Mouse (Mus musculus): Measurements from ENCODE around the gene Cacna1a. TPM values are rescaled to one million over a fixed set of nuclear protein-coding genes. Genes with fewer than 3 reads are reported as not detected.

Cacna1a gene
- polyA plus RNA-seq, 1 experiment from 2014 or later: 6.4 TPM

DNA sequence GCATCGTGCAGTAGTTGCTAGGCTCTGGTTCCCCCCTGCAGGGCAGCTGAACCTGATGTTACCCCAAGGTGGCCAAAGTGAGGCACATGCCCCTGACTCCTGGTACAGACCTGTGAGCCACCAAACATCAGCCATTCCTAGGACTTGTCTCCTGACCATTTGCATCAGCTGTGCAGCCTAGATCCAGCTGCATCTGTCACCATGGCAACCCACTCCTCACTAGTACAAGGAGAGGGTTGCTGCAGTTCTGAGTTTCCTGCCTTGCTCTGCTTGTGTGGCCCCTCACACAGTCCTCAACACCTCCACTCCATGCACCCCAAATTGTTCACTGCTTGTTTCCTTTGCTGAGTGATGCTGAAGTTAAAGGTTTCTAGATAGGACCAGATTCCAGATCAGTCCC is 175.8 kb downstream of the Cacna1a start:
- Histone ChIP-seq H3K36me3 (no peaks in the 10 kb centered on the region), H3K27ac (no peak overlapping the region), H3K4me3 (no peak overlapping the region), H3K9me3 (replicated peaks) (no peaks in the 10 kb centered on the region), H3K27me3 (ENCODE audit: low read depth, poor library complexity, severe bottlenecking) (peaks cover 45% of the 10 kb centered on the region), H3K4me1 (peaks cover 6% of the 10 kb centered on the region)
- DNase-seq (ENCODE audit: low spot score): no peak
- WGBS: 85% methylated on average over 1 of the region's 1 CpGs

DNA sequence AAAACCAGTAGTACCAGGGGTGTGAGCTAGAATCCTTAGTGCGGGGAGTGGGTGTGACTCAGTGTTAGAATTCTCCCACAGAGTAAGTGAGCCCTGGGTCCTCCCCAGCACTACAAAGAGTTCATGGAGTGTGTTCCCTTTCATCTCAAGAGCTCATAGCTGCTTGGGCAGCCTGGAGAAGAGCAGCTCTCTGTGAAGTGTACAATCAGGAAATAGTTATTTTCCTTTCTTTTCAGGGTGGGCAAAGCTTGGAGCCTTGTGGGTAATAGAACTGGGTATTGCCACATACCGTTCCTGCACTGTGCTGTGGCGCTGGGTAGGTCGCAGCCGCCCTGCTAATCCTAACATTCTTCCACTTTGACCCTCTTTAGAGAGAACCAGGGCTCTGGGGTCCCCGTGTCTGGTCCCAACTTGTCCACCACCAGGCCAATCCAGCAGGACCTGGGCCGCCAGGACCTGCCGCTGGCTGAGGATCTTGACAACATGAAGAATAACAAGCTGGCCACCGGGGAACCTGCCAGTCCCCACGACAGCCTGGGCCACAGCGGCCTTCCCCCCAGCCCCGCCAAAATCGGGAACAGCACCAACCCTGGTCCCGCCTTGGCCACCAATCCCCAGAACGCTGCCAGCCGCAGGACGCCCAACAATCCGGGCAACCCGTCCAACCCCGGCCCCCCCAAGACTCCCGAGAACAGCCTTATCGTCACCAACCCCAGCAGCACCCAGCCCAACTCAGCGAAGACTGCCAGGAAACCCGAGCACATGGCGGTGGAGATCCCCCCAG is 177.5 kb downstream of the Cacna1a start:
- no peaks in the 10 kb centered on the region for H3K36me3 ChIP-seq
- no peak overlapping the region for H3K27ac ChIP-seq
- peaks cover 37% of the 10 kb centered on the region for H3K27me3 ChIP-seq (ENCODE audit: low read depth, poor library complexity, severe bottlenecking)
- WGBS: 69% methylated on average over 25 of the region's 25 CpGs
- DNase-seq (ENCODE audit: low spot score): no peak
- H3K9me3 ChIP-seq (replicated peaks): no peaks in the 10 kb centered on the region
- 0 out of 2 replicates have a peak, but pooled peaks cover 6% of the 10 kb centered on the region for H3K4me1 ChIP-seq
- H3K4me3 ChIP-seq: no peak overlapping the region

DNA sequence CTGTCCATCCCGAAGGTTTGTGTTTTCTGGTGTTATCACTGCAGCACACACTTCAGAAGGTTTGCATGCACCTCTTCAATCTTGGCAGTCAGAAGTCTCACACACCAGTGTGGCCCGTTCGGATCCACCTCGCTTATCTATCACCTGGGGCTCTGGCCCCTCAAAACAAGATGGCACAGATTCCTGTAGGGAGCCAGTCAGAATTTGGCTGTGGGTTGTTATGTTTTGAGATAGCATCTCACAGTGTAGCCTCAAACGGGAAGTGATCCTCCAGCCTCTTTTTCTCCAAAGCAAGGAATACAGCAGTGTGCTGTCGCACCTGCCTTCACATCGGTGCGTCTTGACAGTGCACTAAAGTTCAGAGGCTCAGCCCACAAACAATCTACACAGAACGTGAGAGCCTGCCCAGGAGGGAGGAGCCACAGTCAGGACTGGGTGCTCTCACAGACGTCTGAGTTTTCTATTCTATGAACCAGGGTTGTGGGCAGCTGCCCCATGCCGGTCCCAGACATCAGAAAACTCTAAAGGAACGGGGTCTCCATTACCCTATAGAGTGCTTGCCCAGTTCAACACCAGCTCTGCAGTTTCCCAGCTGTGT is 178.7 kb downstream of the Cacna1a start:
- Histone ChIP-seq H3K4me1 (0 out of 2 replicates have a peak, but pooled peaks cover 6% of the 10 kb centered on the region), H3K27me3 (ENCODE audit: low read depth, poor library complexity, severe bottlenecking) (peaks cover 25% of the 10 kb centered on the region), H3K36me3 (no peaks in the 10 kb centered on the region), H3K9me3 (replicated peaks) (no peaks in the 10 kb centered on the region), H3K4me3 (no peak overlapping the region), H3K27ac (no peak overlapping the region)
- 82% methylated on average over 12 of the region's 12 CpGs for WGBS
- DNase-seq (ENCODE audit: low spot score): no peak

DNA sequence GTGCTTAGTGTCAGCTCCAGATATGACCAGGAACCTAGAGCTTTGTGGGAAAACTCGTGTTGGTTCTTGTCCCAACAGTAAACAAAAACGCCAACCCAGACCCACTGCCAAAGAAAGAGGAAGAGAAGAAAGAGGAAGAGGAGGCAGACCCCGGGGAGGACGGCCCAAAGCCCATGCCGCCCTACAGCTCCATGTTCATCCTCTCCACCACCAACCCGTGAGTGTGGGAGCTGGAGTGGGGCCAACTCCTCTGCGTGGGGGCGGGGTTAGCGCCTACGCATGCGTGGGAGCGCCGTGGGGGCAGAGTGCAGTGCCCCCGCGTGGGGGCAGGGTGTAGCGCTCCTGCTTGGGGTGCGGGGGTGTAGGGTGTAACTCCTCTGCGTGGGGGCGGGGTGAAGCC is 179.3 kb downstream of the Cacna1a start:
- Histone ChIP-seq H3K36me3 (no peaks in the 10 kb centered on the region), H3K4me3 (no peak overlapping the region), H3K9me3 (replicated peaks) (no peaks in the 10 kb centered on the region), H3K27me3 (ENCODE audit: low read depth, poor library complexity, severe bottlenecking) (peaks cover 19% of the 10 kb centered on the region), H3K27ac (no peak overlapping the region), H3K4me1 (0 out of 2 replicates have a peak, but pooled peaks cover 6% of the 10 kb centered on the region)
- WGBS: 79% methylated on average over 19 of the region's 19 CpGs
- DNase-seq (ENCODE audit: low spot score): no peak

DNA sequence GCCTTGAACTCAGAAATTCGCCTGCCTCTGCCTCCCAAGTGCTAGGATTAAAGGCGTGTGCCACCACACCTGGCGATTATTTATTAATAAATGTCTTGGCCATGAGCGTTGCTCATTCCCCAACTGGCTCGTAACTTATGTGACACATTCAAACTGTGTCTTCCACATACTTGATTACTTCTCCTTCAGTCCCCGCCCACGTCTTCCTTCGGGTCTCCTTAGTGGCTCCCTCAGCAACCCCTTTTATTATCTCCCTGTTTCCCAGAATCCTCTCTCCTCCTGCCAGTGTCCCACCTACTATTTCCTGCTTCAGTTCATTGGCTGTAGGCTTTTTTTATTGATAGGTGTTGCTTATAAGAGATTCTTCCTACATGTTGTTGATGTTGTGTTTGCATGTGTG is 180.5 kb downstream of the Cacna1a start:
- peaks cover 17% of the 10 kb centered on the region for H3K27me3 ChIP-seq (ENCODE audit: low read depth, poor library complexity, severe bottlenecking)
- H3K9me3 ChIP-seq (replicated peaks): no peaks in the 10 kb centered on the region
- no peak for DNase-seq (ENCODE audit: low spot score)
- WGBS: 89% methylated on average over 8 of the region's 8 CpGs
- no peaks in the 10 kb centered on the region for H3K36me3 ChIP-seq
- H3K4me1 ChIP-seq: 0 out of 2 replicates have a peak, but pooled peaks cover 6% of the 10 kb centered on the region
- no peak overlapping the region for H3K4me3 ChIP-seq
- no peak overlapping the region for H3K27ac ChIP-seq

GRCm38 (mm10) chr8:84569921-84570673 is 181.9 kb downstream of the Cacna1a start:
- DNase-seq (ENCODE audit: low spot score): no peak
- 0 out of 2 replicates have a peak overlapping the region, but pooled peaks have one; percentile 12 for H3K4me3 ChIP-seq
- 39% methylated on average over 25 of the region's 25 CpGs for WGBS

GRCm38 (mm10) chr8:84577432-84577831 is 189.2 kb downstream of the Cacna1a start:
- H3K27ac ChIP-seq: no peak overlapping the region
- H3K4me1 ChIP-seq: peaks cover 4% of the 10 kb centered on the region
- H3K4me3 ChIP-seq: no peak overlapping the region
- no peaks in the 10 kb centered on the region for H3K36me3 ChIP-seq
- 88% methylated on average over 4 of the region's 4 CpGs for WGBS
- no peaks in the 10 kb centered on the region for H3K9me3 ChIP-seq (replicated peaks)
- H3K27me3 ChIP-seq (ENCODE audit: low read depth, poor library complexity, severe bottlenecking): no peaks in the 10 kb centered on the region
- no peak for DNase-seq (ENCODE audit: low spot score)

More at GRCm38 (mm10) chr8:84569921-84570673, 181.9 kb downstream of the Cacna1a start:
- Histone ChIP-seq H3K27me3 (ENCODE audit: low read depth, poor library complexity, severe bottlenecking) (peaks cover 17% of the 10 kb centered on the region), H3K36me3 (no peaks in the 10 kb centered on the region), H3K27ac (no peak overlapping the region), H3K9me3 (replicated peaks) (no peaks in the 10 kb centered on the region), H3K4me1 (0 out of 2 replicates have a peak, but pooled peaks cover 6% of the 10 kb centered on the region)

GRCm38 (mm10) chr8:84579595-84579994 is 191.4 kb downstream of the Cacna1a start:
- H3K9me3 ChIP-seq (replicated peaks): no peaks in the 10 kb centered on the region
- no peaks in the 10 kb centered on the region for H3K36me3 ChIP-seq
- H3K4me1 ChIP-seq: peaks cover 4% of the 10 kb centered on the region
- H3K27me3 ChIP-seq (ENCODE audit: low read depth, poor library complexity, severe bottlenecking): no peaks in the 10 kb centered on the region
- no peak overlapping the region for H3K27ac ChIP-seq
- 20% methylated on average over 3 of the region's 3 CpGs for WGBS
- peak; percentile 75 for DNase-seq (ENCODE audit: low spot score)
- no peak overlapping the region for H3K4me3 ChIP-seq

DNA sequence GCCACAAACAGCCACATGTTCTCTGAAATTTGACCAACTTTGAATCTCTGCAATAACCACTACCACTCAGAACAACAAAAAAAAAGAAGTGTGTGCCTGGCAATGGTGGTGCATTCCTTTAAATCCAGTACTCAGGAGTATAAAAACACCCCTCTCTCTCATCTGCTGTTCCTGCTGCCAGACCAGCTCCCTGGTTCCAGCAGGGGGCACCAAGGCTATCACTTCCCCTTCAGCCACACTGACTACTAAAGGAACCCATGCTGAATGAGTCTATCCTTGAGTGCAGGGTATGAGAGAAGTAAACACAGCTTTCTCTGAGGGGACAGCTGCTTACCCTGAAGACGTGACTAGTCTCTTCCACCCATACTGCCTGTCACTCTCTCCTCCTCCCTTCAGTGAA is 197.1 kb downstream of the Cacna1a start:
- Histone ChIP-seq H3K4me1 (no peaks in the 10 kb centered on the region), H3K27me3 (ENCODE audit: low read depth, poor library complexity, severe bottlenecking) (no peaks in the 10 kb centered on the region), H3K27ac (no peak overlapping the region), H3K36me3 (no peaks in the 10 kb centered on the region), H3K4me3 (no peak overlapping the region), H3K9me3 (replicated peaks) (no peaks in the 10 kb centered on the region)
- WGBS: 29% methylated on average over 1 of the region's 1 CpGs
- no peak for DNase-seq (ENCODE audit: low spot score)

- Histone ChIP-seq H3K27ac (no peak overlapping the region), H3K9me3 (replicated peaks) (no peaks in the 10 kb centered on the region), H3K27me3 (ENCODE audit: low read depth, poor library complexity, severe bottlenecking) (no peaks in the 10 kb centered on the region; the same call in 1 of the 2 replicates), H3K4me3 (no peak overlapping the region), H3K4me1 (no peaks in the 10 kb centered on the region), H3K36me3 (no peaks in the 10 kb centered on the region)
- 63% methylated on average over 2 of the region's 2 CpGs for WGBS
- DNase-seq (ENCODE audit: low spot score): no peak
These were observed 198.0 kb downstream of the Cacna1a start for GRCm38 (mm10) chr8:84586221-84586620.

DNA sequence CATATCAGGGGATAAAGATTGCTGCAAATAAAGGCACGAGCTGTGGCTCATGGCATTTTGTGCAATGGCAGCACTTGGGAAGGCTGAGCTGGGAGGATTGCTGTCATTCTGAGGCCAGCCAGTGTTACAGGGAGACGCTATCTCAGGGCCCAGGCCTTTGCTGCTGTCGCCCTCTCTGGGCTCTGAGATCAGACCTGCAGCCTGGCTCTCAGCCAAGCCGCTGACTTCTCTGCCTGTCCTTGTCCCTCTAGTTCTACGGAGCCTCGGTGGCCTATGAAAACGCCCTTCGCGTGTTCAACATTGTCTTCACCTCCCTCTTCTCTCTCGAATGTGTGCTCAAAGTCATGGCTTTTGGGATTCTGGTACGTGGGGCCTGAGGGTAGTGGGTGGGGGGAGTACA is 200.3 kb downstream of the Cacna1a start:
- Histone ChIP-seq H3K27me3 (ENCODE audit: low read depth, poor library complexity, severe bottlenecking) (peaks cover 6% of the 10 kb centered on the region), H3K4me3 (no peak overlapping the region), H3K4me1 (0 out of 2 replicates have a peak, but pooled peaks cover 4% of the 10 kb centered on the region), H3K27ac (no peak overlapping the region), H3K36me3 (no peaks in the 10 kb centered on the region), H3K9me3 (replicated peaks) (no peaks in the 10 kb centered on the region)
- 80% methylated on average over 11 of the region's 11 CpGs for WGBS
- no peak for DNase-seq (ENCODE audit: low spot score)

DNA sequence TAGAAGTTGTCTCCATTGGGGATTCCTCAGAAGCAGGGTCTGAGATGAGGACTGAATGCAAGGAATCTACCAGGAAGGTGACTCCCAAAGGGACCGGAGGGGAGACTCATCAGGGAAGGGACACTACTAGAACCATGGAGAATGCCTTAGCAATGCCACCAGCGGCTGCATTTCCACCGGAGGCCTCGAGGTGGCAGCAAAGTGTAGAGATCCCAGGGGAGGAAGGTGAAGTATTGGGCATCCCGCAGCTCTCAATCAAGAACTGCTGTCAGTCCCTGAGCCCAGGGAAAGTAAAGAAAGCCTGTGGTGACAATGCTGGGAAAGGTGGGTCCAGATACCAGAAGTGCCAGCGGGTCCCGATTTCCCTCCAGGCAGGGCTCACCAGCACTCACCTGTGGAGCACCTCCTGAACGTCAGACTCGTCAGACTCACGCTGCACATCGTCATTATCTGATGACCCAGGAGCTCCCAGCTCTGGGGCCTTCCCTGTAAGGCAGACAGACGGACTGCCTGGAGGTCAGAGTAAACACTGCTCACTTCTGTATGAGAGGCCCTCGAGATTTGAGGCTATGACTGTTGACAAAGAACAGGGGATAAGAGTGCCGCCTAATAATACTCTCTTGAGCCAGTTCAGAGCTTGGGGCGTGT is 203.9 kb downstream of the Cacna1a start:
- no peaks in the 10 kb centered on the region for H3K9me3 ChIP-seq (replicated peaks)
- WGBS: 21% methylated on average over 15 of the region's 15 CpGs

More for the DNA sequence above, 203.9 kb downstream of the Cacna1a start:
- H3K4me1 ChIP-seq: peaks cover 9% of the 10 kb centered on the region
- H3K36me3 ChIP-seq: no peaks in the 10 kb centered on the region
- DNase-seq (ENCODE audit: low spot score): peak; percentile 88
- no peak overlapping the region for H3K27ac ChIP-seq
- H3K27me3 ChIP-seq (ENCODE audit: low read depth, poor library complexity, severe bottlenecking): peaks cover 12% of the 10 kb centered on the region
- no peak overlapping the region for H3K4me3 ChIP-seq
